Mouse (Mus musculus) heart, embryonic 10.5 days (tissue): ENCODE data around the gene Lrig3. TPM values are rescaled to one million over a fixed set of nuclear protein-coding genes. Genes with fewer than 3 reads are reported as not detected.

Experiments used
- DNase-seq: peaks from one replicate; pipeline ENCODE4 v3.0.0-alpha.2; 2017; ENCODE audit warnings: low spot score
- H3K27ac ChIP-seq: fragments of 300-500 bp; sonication (generic); 2 replicates; pipeline ENCODE4 v1.5.1; 2016; ENCODE audit warnings: mild to moderate bottlenecking
- H3K27me3 ChIP-seq: fragments of 300-500 bp; sonication (generic); 2 replicates; pipeline ENCODE4 v1.6.1; 2016; ENCODE audit warnings: mild to moderate bottlenecking; ENCODE audit not compliant: poor library complexity, insufficient read depth, severe bottlenecking
- H3K36me3 ChIP-seq: fragments of 300-500 bp; sonication (generic); 2 replicates; pipeline ENCODE4 v1.6.1; 2016; ENCODE audit warnings: mild to moderate bottlenecking, moderate library complexity
- H3K4me1 ChIP-seq: fragments of 300-500 bp; sonication (generic); 2 replicates; pipeline ENCODE4 v1.6.1; 2016; ENCODE audit warnings: mild to moderate bottlenecking
- H3K4me3 ChIP-seq: fragments of 300-500 bp; sonication (generic); 2 replicates; pipeline ENCODE4 v1.5.1; 2016; ENCODE audit warnings: mild to moderate bottlenecking, moderate library complexity
- H3K9me3 ChIP-seq: fragments of 300-500 bp; sonication (generic); 2 replicates; pipeline ENCODE4 v1.6.1; 2016; ENCODE audit warnings: mild to moderate bottlenecking, moderate library complexity
- WGBS: fragments of 180-500 bp; shearing (Covaris S2); methylation state at CpG from one replicate; pipeline ENCODE4 v1.1.7; 2016; 5-methylcytosine and 5-hydroxymethylcytosine counted together
- polyA plus RNA-seq: library from polyadenylated mRNA; unstranded; fragments of >200 nt; fragmentation: Nextera tagmentation; extraction: Ambion mirVana; gene quantifications from 2 replicates; pipeline ENCODE4 v1.2.1, GENCODE M21; 2016

Lrig3 gene
- polyA plus RNA-seq, 1 experiment from 2014 or later: 8.4 TPM

- no peak overlapping the region for H3K27ac ChIP-seq
- no peak for DNase-seq
- H3K4me1 ChIP-seq: peaks cover 18% of the 10 kb centered on the region
These were observed 3.1 kb downstream of the Lrig3 start for GRCm38 (mm10) chr10:125969133-125969490.

GRCm38 (mm10) chr10:125970031-125970430 lies 4.1 kb downstream of the Lrig3 start:
- H3K4me1 ChIP-seq: peaks cover 18% of the 10 kb centered on the region
- H3K9me3 ChIP-seq: no peaks in the 10 kb centered on the region
- 75% methylated on average over 2 of the region's 2 CpGs for WGBS
- H3K4me3 ChIP-seq: no peak overlapping the region
- peaks cover 24% of the 10 kb centered on the region; the same call in 1 of the 2 replicates for H3K27me3 ChIP-seq
- no peak overlapping the region for H3K27ac ChIP-seq
- DNase-seq: no peak
- no peaks in the 10 kb centered on the region for H3K36me3 ChIP-seq

More at GRCm38 (mm10) chr10:125969133-125969490, 3.1 kb downstream of the Lrig3 start:
- Histone ChIP-seq H3K9me3 (no peaks in the 10 kb centered on the region), H3K36me3 (no peaks in the 10 kb centered on the region), H3K27me3 (peaks cover 33% of the 10 kb centered on the region), H3K4me3 (0 out of 2 replicates have a peak overlapping the region, but pooled peaks have one; percentile 8)
- WGBS: 40% methylated on average over 10 of the region's 10 CpGs

GRCm38 (mm10) chr10:125970500-125970899 lies 4.5 kb downstream of the Lrig3 start:
- no peak overlapping the region for H3K27ac ChIP-seq

GRCm38 (mm10) chr10:125973726-125974125 lies 7.8 kb downstream of the Lrig3 start:
- DNase-seq: no peak
- Histone ChIP-seq H3K36me3 (0 out of 2 replicates have a peak, but pooled peaks cover 8% of the 10 kb centered on the region), H3K4me1 (peaks cover 4% of the 10 kb centered on the region; the same call in 1 of the 2 replicates), H3K9me3 (no peaks in the 10 kb centered on the region), H3K27ac (no peak overlapping the region), H3K27me3 (peaks cover 15% of the 10 kb centered on the region; the same call in 1 of the 2 replicates), H3K4me3 (no peak overlapping the region)
- 74% methylated on average over 7 of the region's 7 CpGs for WGBS

More at GRCm38 (mm10) chr10:125970500-125970899, 4.5 kb downstream of the Lrig3 start:
- H3K4me1 ChIP-seq: peaks cover 18% of the 10 kb centered on the region
- WGBS: 43% methylated on average over 4 of the region's 4 CpGs
- peaks cover 22% of the 10 kb centered on the region; the same call in 1 of the 2 replicates for H3K27me3 ChIP-seq
- 0 out of 2 replicates have a peak, but pooled peaks cover 2% of the 10 kb centered on the region for H3K36me3 ChIP-seq
- H3K9me3 ChIP-seq: no peaks in the 10 kb centered on the region
- no peak for DNase-seq
- H3K4me3 ChIP-seq: no peak overlapping the region

- DNase-seq: no peak
- no peak overlapping the region for H3K4me3 ChIP-seq
- no peak overlapping the region for H3K27ac ChIP-seq
- peaks cover 4% of the 10 kb centered on the region; the same call in 1 of the 2 replicates for H3K4me1 ChIP-seq
- H3K9me3 ChIP-seq: no peaks in the 10 kb centered on the region
- H3K36me3 ChIP-seq: no peaks in the 10 kb centered on the region
- no peaks in the 10 kb centered on the region for H3K27me3 ChIP-seq
- 92% methylated on average over 5 of the region's 5 CpGs for WGBS
These were observed 16.0 kb downstream of the Lrig3 start for GRCm38 (mm10) chr10:125981938-125982337.

GRCm38 (mm10) chr10:125984473-125985035 lies 18.6 kb downstream of the Lrig3 start:
- H3K9me3 ChIP-seq: no peaks in the 10 kb centered on the region
- DNase-seq: no peak
- H3K27ac ChIP-seq: no peak overlapping the region
- H3K4me1 ChIP-seq: no peaks in the 10 kb centered on the region
- H3K27me3 ChIP-seq: no peaks in the 10 kb centered on the region
- H3K36me3 ChIP-seq: no peaks in the 10 kb centered on the region
- H3K4me3 ChIP-seq: no peak overlapping the region
- WGBS: 77% methylated on average over 9 of the region's 9 CpGs

- Histone ChIP-seq H3K36me3 (no peaks in the 10 kb centered on the region), H3K9me3 (no peaks in the 10 kb centered on the region), H3K4me3 (no peak overlapping the region), H3K27me3 (no peaks in the 10 kb centered on the region), H3K4me1 (no peaks in the 10 kb centered on the region), H3K27ac (no peak overlapping the region)
- 95% methylated on average over 1 of the region's 1 CpGs for WGBS
- no peak for DNase-seq
These were observed 19.8 kb downstream of the Lrig3 start for GRCm38 (mm10) chr10:125985795-125986194.

- no peak for DNase-seq
- no peaks in the 10 kb centered on the region for H3K27me3 ChIP-seq
- no peaks in the 10 kb centered on the region for H3K36me3 ChIP-seq
- H3K4me1 ChIP-seq: no peaks in the 10 kb centered on the region
- H3K9me3 ChIP-seq: no peaks in the 10 kb centered on the region
- H3K27ac ChIP-seq: no peak overlapping the region
- 86% methylated on average over 9 of the region's 9 CpGs for WGBS
- no peak overlapping the region for H3K4me3 ChIP-seq
These were observed 20.5 kb downstream of the Lrig3 start for GRCm38 (mm10) chr10:125986443-125986842.

GRCm38 (mm10) chr10:125987307-125987706 lies 21.3 kb downstream of the Lrig3 start:
- Histone ChIP-seq H3K9me3 (no peaks in the 10 kb centered on the region), H3K27ac (no peak overlapping the region), H3K4me1 (no peaks in the 10 kb centered on the region), H3K27me3 (no peaks in the 10 kb centered on the region), H3K4me3 (no peak overlapping the region), H3K36me3 (no peaks in the 10 kb centered on the region)
- no peak for DNase-seq
- WGBS: 67% methylated on average over 6 of the region's 6 CpGs

- DNase-seq: no peak
- no peak overlapping the region for H3K4me3 ChIP-seq
- H3K9me3 ChIP-seq: no peaks in the 10 kb centered on the region
- H3K36me3 ChIP-seq: no peaks in the 10 kb centered on the region
- 78% methylated on average over 11 of the region's 11 CpGs for WGBS
- no peaks in the 10 kb centered on the region for H3K27me3 ChIP-seq
- no peaks in the 10 kb centered on the region for H3K4me1 ChIP-seq
- H3K27ac ChIP-seq: no peak overlapping the region
These were observed 22.1 kb downstream of the Lrig3 start for GRCm38 (mm10) chr10:125988037-125988436.

GRCm38 (mm10) chr10:125989890-125990289 lies 23.9 kb downstream of the Lrig3 start:
- H3K27me3 ChIP-seq: no peaks in the 10 kb centered on the region
- DNase-seq: no peak
- H3K27ac ChIP-seq: no peak overlapping the region
- no peaks in the 10 kb centered on the region for H3K4me1 ChIP-seq
- 79% methylated on average over 7 of the region's 7 CpGs for WGBS
- H3K36me3 ChIP-seq: no peaks in the 10 kb centered on the region
- H3K4me3 ChIP-seq: no peak overlapping the region
- no peaks in the 10 kb centered on the region for H3K9me3 ChIP-seq

GRCm38 (mm10) chr10:125990394-125990793 lies 24.4 kb downstream of the Lrig3 start:
- WGBS: 68% methylated on average over 5 of the region's 5 CpGs
- H3K27me3 ChIP-seq: no peaks in the 10 kb centered on the region
- no peaks in the 10 kb centered on the region for H3K36me3 ChIP-seq
- H3K4me3 ChIP-seq: no peak overlapping the region
- H3K27ac ChIP-seq: no peak overlapping the region
- H3K9me3 ChIP-seq: no peaks in the 10 kb centered on the region
- H3K4me1 ChIP-seq: no peaks in the 10 kb centered on the region
- no peak for DNase-seq

- no peak overlapping the region for H3K27ac ChIP-seq
These were observed 25.9 kb downstream of the Lrig3 start for GRCm38 (mm10) chr10:125991819-125992218.

GRCm38 (mm10) chr10:125994855-125995254 lies 28.9 kb downstream of the Lrig3 start:
- Histone ChIP-seq H3K27me3 (no peaks in the 10 kb centered on the region), H3K4me3 (no peak overlapping the region), H3K9me3 (no peaks in the 10 kb centered on the region), H3K36me3 (peaks cover 5% of the 10 kb centered on the region; the same call in 1 of the 2 replicates), H3K27ac (no peak overlapping the region), H3K4me1 (no peaks in the 10 kb centered on the region)
- 71% methylated on average over 1 of the region's 1 CpGs for WGBS
- DNase-seq: no peak

More at GRCm38 (mm10) chr10:125991819-125992218, 25.9 kb downstream of the Lrig3 start:
- Histone ChIP-seq H3K27me3 (no peaks in the 10 kb centered on the region), H3K4me3 (no peak overlapping the region), H3K4me1 (no peaks in the 10 kb centered on the region), H3K36me3 (0 out of 2 replicates have a peak, but pooled peaks cover under 1% of the 10 kb centered on the region), H3K9me3 (no peaks in the 10 kb centered on the region)
- DNase-seq: no peak
- WGBS: 89% methylated on average over 7 of the region's 7 CpGs
